Mouse (Mus musculus) gastrocnemius, postnatal 10 days (tissue): ENCODE results near the gene Ttc5. TPM values are rescaled to one million over a fixed set of nuclear protein-coding genes. Genes with fewer than 3 reads are reported as not detected.
"Not testable (repeated sequence)": the region's sequence is repeated elsewhere in the genome, so short reads cannot be mapped to it uniquely, and the experiment has no call there.

Experiments
- DNase-seq: peaks from one replicate; pipeline ENCODE4 v3.0.0; 2021; ENCODE audit warnings: mixed read lengths
- total RNA-seq, 2 experiments: library from RNA; stranded (reverse); gene quantifications; 2 replicates each; pipeline ENCODE4 v1.2.3; 2021

The Ttc5 gene
- total RNA-seq, 2 experiments from 2014 or later: 16.3 to 20.2 TPM

DNA sequence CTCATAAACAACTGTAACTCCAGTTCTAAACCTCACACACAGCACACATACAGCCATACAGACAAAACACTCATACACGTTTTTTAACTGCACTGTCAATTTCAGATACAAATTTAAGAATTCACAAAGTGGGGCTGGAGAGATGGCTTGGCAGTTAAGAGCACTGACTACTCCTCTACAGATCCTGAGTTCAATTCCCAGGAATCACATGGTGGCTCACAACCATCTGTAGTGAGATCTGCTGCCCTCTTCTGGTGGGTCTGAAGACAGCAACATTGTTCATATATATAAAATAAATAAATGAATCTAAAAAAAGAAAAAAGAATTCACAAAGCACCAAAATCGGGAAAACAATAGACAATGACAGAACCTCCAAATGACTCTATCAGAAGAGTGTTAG is 14.0 kb downstream of the Ttc5 start:
- no peak for DNase-seq

DNA sequence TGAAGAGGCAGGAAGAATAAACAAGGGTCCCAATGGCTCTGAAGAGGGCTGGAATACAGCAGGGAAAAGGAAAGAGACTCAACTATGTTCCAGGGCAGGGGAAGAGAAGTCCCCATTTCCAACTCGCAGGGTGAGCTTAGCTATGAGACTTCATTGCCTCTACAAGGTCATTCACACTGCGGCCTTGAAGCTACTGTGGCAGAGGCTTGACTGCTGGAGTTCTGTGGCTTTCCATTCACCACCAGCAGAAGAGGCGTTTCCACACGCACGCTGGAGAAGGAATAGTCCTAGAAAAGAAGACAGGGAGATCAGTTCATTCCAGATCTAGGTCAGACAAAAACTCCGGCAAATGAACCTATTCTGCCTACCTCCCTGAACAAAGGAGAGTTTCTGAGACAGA is 19.6 kb downstream of the Ttc5 start:
- no peak for DNase-seq

GRCm38 (mm10) chr14:50758416-50759085 is 26.8 kb downstream of the Ttc5 start:
- no peak for DNase-seq

GRCm38 (mm10) chr14:50744994-50745393 is 40.3 kb downstream of the Ttc5 start, which contains the start of gene Olfr749:
Olfr749 (minus strand) TSS chr14:50745094.
- no peak for DNase-seq

GRCm38 (mm10) chr14:50741584-50741983 is 43.7 kb downstream of the Ttc5 start:
- DNase-seq: no peak

GRCm38 (mm10) chr14:50740334-50740733 is 45.0 kb downstream of the Ttc5 start:
- DNase-seq: no peak

- DNase-seq: not testable (repeated sequence)
Observed at GRCm38 (mm10) chr14:50722371-50722770, 62.9 kb downstream of the Ttc5 start.

- DNase-seq: peak; percentile 2
Observed at GRCm38 (mm10) chr14:50719875-50720274, 65.4 kb downstream of the Ttc5 start.

Other genes starting within 250 kb of the Ttc5 start
- gene Olfr744, start 170.6 kb downstream of the Ttc5 start, total RNA-seq: not detected
- gene Olfr745, start 146.1 kb downstream of the Ttc5 start, total RNA-seq: not detected
- not detected for gene Olfr746, start 138.4 kb downstream of the Ttc5 start, total RNA-seq
- gene Olfr747, start 92.3 kb downstream of the Ttc5 start, total RNA-seq: not detected
- gene Olfr748, start 78.1 kb downstream of the Ttc5 start, total RNA-seq: not detected
- not detected for gene Olfr749, start 40.4 kb downstream of the Ttc5 start, total RNA-seq
- gene Ccnb1ip1, start 22.2 kb upstream of the Ttc5 start, total RNA-seq: not detected
- gene Parp2, start 22.3 kb upstream of the Ttc5 start, total RNA-seq: 10 to 100 TPM; 14.0 to 20.2 TPM
- 10 to 100 TPM in 1 of 2 experiments, 1 to 10 TPM in 1; 9.6 to 11.1 TPM for gene Tep1, start 85.0 kb upstream of the Ttc5 start, total RNA-seq
- gene Klhl33, start 112.0 kb upstream of the Ttc5 start, total RNA-seq: 100 to 1,000 TPM in 1 of 2 experiments, 10 to 100 TPM in 1; 50.4 to 106 TPM
- gene Osgep, start 139.4 kb upstream of the Ttc5 start, total RNA-seq: 10 to 100 TPM; 45.2 to 48.4 TPM
- 10 to 100 TPM; 42.7 to 46.1 TPM for gene Apex1, start 139.4 kb upstream of the Ttc5 start, total RNA-seq
- 10 to 100 TPM; 16.4 to 20.3 TPM for gene Pip4p1, start 145.3 kb upstream of the Ttc5 start, total RNA-seq
- 1 to 10 TPM; 6.1 to 7.8 TPM for gene Pnp, start 145.6 kb upstream of the Ttc5 start, total RNA-seq
- 1 to 10 TPM; 5.8 to 6.7 TPM for gene Gm49342, start 159.0 kb upstream of the Ttc5 start, total RNA-seq
- under 1 TPM; 0.52 to 0.56 TPM for gene Pnp2, start 170.5 kb upstream of the Ttc5 start, total RNA-seq
- under 1 TPM in 1 of 2 experiments, not detected in 1; 0.23 TPM for gene Rnase10, start 222.2 kb upstream of the Ttc5 start, total RNA-seq